Mouse (Mus musculus): Measurements from ENCODE around the gene Slc25a33.

Gene Slc25a33

DNA sequence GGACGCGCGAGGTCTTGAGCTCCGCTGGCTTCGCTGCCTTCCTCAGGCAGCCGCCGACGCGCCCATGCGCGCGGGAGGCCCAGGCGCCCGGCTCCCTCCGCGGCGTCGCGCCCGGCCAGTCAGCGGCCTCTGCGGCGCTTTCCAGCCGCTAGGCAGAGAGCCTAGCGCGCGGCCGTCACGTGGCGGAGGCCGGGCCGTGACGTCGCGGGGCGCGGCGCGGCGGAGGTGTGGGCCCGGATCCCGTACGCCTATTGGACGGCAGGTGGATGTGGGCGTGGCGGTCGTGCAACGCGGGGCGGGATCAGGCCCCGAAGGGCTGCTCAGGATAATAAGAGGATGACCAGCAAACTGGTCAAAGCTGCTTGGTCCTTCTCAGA is at the start of gene Slc25a33:
TSS of gene Slc25a33 (minus strand) at position 184 of the 377 bp plus-strand sequence.
- peak; percentile 97 for DNase-seq (ENCODE audit: low spot score)

DNA sequence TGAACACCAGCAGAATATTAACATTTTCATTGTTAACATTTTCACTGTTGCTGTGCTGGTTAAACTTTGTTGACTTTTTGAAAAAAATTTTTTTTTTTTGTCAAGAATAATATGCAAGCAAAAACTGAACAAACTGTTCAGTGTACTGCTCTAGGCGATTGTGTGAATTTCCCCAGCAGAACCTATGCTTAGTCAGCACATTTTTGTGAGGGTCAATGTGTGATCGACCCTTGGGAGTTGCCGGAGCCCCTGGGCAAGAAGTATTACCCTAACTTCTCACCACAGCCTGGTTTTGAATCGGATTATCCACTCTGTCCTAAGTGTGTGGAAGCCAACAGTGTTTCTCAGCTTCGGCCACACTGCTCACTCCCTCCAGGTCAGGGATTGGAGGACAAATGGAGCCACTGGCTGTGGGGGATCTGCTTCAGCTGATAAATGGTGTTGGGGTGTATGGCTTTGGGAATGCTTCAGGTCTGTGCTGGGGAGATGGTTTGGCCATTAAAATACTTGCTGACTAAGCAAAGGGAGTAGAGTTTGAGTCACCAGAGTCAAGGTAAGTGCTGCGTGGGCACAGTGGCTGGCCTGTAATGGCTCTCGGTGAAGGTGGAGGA is 48.6 kb upstream of the Slc25a33 start:
- DNase-seq (ENCODE audit: low spot score): no peak

DNA sequence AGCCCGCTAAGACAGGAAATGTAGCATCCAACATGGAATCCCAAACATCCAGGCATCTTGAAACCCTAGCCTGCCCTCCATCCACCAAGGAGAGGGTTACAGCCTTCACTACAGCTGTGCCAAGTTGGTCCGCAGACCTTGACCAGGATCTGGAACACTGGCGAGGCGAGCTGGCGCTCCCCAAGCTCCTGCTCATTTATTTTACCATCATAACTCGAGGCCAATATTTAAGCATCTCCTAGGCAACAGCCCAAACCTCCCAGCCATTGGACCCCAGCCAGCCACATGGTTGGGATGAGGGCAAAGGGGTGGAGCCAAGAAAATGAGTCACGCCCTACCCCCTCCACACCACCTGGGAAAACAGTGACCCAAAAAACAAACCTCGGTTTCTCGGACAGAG is 48.0 kb upstream of the Slc25a33 start:
- peak; percentile 50 for DNase-seq (ENCODE audit: low spot score)

DNA sequence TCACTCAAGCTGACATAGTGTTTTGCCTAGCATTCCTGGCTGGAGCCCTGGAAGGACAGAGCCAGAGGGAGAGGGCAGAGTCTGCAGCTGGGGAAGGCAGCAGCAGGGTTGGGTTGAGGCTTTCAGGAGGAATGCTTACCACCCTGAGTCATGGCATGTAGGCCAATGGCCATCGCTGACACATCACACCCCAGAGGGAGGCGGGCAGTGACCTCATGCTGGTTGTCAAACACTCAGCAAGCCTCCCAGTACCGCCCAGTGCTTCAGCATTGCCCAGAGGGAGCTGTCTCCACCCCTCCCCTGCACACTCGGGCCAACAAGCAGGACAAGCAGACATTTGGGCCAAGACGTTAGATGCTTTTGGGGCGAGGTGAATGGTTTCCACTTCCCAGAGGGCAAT is 46.5 kb upstream of the Slc25a33 start:
- DNase-seq (ENCODE audit: low spot score): peak; percentile 73

DNA sequence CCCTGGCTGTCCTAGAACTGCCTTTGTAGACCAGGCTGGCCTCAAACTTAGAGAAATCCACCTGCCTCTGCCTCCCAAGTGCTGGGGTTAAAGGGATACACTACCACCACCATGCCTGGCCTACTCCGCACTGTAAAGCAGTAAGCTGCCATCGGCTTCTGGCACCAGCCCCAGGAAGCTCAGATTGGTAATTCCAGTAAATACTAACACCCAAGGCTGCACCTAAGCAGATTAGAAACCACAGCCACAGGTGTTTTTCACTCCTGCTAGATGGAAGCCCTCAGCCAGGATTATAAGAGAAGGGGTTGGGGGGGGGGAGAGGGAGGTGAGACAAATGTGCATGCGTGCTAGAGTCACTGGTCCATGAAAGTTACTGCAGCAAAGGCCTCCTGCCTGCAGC is 45.1 kb upstream of the Slc25a33 start:
- DNase-seq (ENCODE audit: low spot score): no peak

DNA sequence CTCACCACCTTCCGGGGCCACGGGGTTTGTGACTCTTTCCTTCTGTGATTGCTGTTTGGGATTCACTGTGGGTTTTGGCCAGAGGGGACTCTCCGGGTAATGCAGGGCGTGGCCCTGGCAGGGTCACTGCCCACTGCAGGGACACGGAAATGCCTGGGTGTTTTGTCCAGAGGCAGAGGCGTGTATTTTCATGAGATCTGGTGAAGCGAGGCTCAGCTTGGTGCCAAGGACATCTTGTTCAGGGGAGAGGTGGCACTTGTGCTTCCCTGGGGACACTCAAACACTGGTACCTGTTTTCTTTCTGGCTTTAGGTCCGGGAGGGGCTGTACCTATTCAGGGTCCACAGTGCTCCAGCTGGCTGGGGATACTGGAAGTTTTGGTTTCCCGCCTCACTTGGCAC is 42.5 kb upstream of the Slc25a33 start:
- DNase-seq (ENCODE audit: low spot score): no peak

DNA sequence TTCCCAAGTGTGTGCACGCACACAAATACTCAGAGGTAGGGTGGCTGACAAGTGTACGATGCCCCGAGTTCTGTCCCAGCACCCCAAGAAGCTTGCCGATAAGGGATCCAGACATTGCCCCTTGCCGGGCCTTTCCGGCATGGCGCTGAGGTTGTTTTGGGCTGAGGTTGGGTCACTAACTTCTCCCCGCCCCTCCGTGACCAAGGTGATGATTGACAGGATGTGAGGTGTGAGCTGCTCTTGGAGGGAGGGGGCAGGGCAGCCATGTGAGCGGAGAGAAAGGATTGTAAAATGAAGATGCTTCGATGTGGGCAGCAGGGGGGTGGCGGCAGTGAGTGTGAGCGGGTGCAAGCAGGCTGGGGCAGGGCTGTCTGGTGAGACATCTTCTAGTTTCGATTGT is 41.5 kb upstream of the Slc25a33 start:
- no peak for DNase-seq (ENCODE audit: low spot score)

DNA sequence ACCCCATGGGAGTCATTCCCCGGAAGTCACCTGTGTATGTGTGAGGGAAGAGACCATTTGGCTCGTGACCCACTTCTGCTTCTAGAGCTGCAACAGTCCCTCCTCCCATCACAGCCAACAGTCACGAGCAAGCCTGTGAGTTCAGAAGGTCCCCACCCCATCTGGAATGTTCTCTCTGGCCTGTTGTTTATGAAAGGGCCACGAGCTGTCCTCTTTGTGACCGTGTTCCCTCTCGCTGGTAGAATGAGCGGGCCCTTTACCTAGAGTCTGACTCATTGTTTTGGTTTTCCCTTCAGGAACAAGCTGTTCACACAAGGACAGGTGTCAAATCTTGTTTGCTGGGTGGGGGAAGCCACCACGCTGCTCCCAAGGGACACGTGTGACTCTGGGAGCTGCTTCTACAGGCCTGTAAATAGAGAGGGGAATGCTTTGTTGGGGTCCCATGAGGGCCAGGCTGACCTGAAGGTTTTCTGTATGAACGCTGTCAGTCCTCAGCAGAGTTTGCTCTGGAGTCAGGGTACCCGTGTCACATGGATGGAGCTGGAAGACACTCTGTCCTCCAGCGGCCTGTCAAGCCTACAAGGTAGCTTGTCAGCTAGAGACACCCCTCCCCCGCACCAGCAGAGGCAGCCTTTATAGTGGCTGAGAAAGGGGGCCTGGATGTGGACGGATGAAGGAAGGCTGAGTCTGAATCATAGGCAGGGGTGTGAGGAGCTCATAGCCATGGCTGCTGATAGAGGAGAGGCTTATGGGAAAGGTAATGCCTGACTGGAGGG is 39.5 kb upstream of the Slc25a33 start:
- no peak for DNase-seq (ENCODE audit: low spot score)

DNA sequence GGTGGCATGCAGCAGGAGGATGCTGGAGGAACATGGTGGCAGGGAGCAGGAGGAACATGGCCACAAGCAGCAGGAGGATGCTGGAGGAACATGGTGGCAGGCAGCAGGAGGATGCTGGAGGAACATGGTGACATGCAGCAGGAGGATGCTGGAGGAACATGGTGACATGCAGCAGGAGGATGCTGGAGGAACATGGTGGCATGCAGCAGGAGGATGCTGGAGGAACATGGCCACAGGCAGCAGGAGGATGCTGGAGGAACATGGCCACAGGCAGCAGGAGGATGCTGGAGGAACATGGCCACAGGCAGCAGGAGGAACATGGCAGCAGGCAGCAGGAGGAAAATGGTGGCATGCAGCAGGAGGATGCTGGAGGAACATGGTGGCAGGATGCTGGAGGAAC is 36.3 kb upstream of the Slc25a33 start:
- peak; percentile 47 for DNase-seq (ENCODE audit: low spot score)

DNA sequence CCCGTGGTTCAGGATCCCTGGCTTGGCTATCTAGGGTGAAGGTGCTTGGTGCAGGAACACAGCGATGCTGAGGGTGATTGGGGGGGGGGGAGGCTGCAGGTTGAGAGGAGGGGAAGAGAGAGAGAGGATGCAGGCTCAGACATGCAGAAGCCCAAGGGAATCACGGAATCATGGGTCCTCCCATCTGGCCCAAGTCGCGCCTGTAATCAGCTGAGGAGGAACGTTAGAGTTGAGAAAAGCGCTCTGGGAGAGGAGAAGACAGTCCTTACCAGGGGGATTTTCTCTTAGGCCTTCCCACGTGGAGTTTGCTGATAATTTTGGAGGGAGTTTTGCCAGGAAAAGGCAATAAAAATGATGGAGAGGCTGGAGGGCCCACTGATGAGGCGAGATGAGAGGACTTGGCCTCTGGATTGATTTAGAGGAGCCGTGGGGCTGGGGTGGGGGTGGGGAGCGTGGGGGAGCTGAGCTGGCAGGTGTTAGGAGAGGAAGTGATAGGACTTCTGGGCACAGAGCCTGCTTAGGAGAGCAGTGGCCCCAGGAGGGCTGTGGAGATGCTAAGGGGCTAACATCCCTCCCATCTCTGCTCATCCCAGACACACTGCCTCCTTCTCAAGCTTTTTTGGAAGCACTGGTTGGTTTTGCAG is 34.6 kb upstream of the Slc25a33 start:
- DNase-seq (ENCODE audit: low spot score): no peak

DNA sequence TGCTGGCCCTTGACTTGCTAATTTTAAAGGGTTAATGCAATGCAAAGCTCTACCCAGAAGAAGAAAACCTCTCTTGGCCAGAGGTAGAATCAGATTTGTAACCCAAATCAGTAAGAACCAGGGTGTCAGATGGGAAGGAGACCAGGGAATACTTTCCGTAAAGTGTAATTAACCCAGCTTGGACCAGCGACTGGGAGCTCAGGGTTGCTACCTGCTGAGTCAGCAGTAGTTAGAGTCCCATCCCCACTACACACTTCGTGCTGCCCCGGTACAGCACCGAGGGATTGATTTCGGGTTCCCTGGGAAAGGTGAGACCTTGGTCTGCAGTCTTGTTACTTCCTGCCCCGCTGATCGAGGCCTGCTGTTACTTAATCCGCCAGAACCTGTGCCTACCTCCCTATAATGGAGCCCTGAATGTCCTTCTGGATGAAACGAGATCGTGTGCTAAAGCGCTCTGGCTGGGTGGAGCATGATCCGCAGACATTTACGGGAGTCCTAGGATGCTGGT is 34.0 kb upstream of the Slc25a33 start:
- DNase-seq (ENCODE audit: low spot score): no peak

DNA sequence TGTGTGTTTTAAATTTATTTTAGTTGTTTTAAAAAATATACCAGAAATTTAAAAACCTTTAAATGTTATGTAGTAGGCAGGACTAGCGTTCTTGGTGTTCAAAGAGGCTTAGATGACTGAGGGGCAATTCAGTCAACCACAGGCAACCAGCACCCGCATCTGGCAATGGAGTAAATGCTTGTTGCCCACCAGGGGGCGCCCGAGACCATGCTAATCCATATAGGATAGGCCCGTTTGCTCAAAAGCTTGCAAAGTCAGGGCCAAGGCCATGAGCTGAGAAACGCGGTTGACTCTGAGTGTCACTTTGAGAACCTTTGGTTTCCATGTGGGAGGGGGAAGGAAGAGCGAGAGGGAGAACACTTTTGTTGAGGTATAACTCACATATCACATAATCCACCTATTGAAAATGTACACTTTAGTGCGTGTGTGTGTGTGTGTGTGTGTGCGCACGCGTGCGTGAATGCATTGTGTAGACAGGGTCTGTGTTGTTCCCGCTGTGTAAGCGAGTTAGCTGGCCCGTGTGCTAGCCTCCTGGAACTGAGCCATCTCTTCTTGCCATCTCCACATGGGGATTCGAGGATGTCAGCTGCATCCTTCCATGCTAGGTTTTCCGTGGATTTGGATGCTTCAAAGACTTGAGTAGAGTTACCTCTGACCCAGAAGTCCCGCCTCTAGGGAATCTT is 32.8 kb upstream of the Slc25a33 start:
- DNase-seq (ENCODE audit: low spot score): peak; percentile 97

DNA sequence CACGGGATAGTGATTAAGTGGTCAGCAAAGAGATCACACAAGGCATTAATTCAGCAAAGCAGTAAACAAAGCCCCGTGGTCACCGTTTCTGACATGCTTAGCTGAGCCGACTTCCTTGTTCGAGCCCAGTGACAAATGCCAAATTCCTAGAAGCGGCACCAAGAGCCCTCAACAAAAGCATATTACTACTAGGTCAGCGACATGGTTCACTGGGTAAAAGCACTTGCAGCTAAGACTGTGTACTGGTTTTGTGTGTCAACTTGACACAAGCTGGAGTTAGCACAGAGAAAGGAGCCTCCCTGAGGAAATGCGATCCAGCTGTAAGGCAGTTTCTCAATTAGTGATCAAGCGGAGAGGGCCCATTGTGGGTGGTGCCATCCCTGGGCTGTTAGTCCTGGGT is 28.2 kb upstream of the Slc25a33 start:
- DNase-seq (ENCODE audit: low spot score): no peak

DNA sequence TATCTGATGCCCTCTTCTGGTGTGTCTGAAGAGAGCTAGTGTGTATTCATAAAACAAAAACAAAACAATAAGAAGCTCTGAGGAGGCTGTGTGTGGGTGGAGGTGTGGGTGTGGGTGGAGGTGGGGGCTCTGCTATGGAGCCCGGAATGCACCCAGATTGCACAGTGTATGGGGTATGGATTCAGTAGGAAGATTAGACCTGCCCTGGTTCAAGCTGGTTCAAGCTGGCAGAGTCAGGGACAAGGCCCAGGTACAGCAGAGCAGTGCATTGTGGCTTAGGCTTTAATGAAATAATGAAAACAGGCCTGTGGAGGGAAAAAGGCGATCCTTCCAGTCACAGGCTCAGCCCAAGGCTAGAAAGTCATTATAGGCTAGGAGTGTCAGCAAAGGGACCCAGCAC is 26.5 kb upstream of the Slc25a33 start:
- no peak for DNase-seq (ENCODE audit: low spot score)

DNA sequence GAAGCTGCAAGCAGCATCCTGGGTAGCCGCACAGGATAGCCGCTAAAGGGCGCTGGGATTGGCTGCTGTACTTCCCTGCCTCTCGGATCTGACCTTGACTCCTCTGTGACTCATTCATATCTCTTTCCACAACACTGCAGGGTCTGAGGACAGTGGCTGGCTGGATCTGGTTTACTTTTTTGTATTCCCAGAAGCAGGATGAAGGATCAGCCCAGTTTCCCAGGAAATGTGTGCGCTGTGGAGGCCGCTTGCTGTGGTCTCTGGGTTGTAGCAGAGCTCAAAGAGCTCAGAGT is 26.0 kb upstream of the Slc25a33 start:
- DNase-seq (ENCODE audit: low spot score): no peak

DNA sequence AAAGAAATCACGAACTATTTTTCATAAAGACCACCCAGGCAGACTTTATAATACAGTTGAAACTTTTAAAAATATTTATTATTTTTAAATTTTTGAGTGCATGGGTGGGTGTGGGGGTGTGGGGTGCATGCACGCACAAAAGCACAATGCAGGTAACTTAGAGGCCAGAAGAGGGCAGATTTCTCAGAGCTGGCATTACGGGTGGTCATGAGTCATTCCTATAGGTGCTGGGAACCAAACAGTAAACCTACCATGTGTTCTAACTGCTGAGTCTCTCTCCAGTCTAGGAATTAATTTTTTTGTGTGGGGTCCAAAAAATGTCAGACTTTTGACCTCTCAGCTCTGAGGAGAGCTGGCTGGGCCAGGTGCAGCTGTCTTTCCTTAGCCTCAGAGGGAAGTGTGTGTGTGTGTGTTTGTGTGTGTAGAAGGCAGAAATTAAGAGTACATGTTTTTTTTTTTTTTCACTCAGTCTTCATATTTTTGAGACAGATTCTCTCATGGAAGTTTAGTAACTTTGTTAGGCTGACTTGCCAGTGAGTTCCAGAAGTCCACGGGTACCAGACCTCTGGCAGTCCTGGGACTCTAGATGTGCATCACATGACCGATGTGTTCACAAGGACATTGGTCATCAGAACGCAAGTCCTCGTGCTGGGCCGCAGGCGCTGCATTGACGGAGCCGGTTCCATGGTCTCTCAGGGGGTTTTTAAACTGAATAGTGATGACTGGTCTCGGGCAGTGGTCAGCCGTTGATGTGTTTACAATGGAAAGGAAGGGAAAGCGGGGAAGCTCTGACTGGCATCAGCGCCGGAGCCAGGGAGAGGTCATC is 25.5 kb upstream of the Slc25a33 start:
- DNase-seq (ENCODE audit: low spot score): no peak

DNA sequence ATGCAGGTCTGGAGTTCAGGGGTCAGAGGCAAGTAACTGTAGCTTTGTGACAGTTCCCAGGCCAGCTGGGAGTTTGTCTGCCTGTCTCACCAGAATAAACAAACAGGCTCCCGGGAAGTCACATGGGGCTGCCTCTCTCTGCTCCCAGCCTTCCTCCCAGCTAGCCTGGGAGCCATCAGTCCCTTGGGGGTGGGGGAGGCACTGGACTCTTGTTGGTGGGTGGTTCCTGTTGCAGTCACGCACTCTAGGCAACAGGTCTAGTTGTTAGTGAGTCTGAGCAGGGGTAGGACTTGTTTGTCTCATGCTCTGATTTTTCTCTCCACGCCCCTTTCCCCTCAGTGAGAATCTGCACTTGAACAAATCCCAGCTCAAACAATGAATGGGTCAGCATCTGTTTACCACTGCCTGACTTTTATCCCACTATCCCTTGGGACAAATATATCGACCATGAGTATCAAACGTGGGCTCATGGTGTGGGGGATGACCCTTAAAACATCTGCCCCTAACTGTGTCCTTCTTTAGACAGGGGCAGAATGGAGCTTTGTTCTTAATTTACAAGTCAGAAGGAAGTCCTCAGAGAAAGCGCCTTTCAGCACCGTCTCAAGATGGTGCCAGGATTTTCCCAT is 24.7 kb upstream of the Slc25a33 start:
- no peak for DNase-seq (ENCODE audit: low spot score)

DNA sequence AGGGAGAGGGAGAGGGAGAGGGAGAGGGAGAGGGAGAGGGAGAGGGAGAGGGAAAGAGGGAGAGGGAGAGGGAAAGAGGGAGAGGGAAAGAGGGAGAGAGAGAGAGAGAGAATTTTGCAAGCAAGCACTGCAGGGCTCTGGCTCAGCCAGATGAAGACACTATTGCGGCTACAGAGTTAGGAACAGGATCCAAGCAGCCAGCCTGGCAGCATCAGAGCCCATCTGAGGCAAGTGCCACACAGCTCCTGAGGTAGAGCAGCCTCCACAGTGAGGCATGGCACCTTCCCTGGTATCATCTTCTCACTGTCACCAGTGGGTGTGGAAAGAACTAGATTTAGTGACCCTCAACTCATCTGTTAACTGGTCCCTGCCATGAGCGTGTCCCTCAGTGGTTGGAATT is 24.0 kb upstream of the Slc25a33 start:
- DNase-seq (ENCODE audit: low spot score): no peak

DNA sequence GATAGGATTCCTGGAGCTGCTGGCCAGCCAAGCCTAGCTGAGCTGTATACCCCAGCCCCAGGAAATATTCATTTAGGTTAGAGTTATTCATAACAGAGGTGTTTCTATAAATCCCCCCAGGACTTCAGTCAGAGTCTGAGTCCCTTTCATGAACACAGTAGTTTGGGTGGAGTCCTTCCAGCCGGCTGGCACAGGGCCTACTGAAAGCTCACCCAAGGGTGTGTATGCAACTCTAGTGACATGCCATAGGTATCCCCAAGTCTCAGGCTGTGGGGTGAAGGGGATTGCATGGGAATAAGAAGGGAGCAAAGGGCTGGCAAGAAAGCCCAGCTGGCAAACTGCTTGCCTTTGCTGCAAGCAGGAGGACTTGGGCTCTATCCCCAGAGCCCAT is 23.1 kb upstream of the Slc25a33 start:
- DNase-seq (ENCODE audit: low spot score): no peak

DNA sequence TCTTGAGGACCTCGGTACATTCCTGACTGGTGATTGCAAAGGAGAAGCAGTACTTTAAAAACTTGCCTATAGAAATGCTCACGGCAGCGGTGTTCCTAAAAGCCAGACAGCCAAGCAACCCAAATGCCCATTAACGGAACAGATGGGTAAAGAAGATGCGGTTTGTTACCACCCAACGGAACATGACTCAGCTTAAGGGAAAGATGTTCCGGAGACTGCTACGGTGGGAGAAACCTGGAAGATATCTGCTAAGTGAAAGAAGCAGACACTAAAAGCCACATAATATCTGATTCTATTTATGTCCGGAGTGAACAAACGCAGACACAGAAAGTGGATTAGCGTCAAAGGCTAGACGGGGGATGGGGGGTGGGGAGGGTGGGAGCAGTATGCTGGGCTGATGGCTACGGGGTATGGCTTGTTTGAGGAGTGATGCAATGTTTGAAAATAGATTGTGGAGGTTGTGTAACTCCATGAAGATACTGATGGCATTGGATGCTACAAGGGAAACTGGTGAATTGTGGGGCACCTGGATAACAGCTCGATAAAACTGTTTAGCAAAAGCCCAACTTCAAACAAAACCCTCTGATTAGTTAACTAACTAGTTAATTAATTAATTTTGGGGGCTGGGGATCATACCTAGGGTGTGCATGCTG is 22.6 kb upstream of the Slc25a33 start:
- DNase-seq (ENCODE audit: low spot score): no peak

DNA sequence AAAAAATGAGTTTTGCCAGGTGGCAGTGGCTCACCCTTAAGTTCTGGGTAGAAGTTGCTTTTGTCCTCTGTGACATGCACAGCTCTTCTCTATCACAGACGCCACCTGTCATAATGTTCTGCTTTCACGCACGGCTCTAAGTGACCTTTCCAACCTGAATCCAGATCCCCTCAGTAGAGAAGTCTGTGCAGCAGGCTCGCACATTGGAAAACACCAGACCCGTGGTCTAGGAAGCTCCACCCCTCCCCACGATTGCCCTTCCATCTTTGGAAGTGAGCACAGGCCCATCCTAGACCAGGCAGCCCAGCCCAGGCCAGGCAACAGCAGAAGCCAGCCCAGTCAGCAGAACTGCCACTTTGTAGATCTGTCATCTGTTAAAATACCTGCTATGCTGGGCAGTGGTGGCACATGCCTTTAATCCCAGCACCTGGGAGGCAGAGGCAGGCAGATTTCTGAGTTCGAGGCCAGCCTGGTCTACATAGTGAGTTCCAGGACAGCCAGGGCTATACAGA is 20.9 kb upstream of the Slc25a33 start:
- DNase-seq (ENCODE audit: low spot score): no peak

Measured in urinary bladder, postnatal 25 days (tissue).